Mouse (Mus musculus) testis, adult 2 months (tissue): ENCODE data around the gene Dpep3. TPM values are rescaled to one million over a fixed set of nuclear protein-coding genes. Genes with fewer than 3 reads are reported as not detected.

ENCODE experiments used
- H3K27ac ChIP-seq: fragments of 200-500 bp; 2 replicates; pipeline ENCODE4 v1.5.1; 2012; ENCODE audit warnings: low read depth, low read length; ENCODE audit not compliant: control insufficient read depth, insufficient read depth
- H3K27me3 ChIP-seq: fragments of 200-500 bp; 2 replicates; pipeline ENCODE4 v1.6.1; 2012; ENCODE audit warnings: mild to moderate bottlenecking, low read length, moderate library complexity; ENCODE audit not compliant: control insufficient read depth, insufficient read depth
- H3K36me3 ChIP-seq: fragments of 200-500 bp; 2 replicates; pipeline ENCODE4 v1.6.1; 2012; ENCODE audit warnings: mild to moderate bottlenecking, low read length; ENCODE audit not compliant: control insufficient read depth, insufficient read depth
- H3K4me1 ChIP-seq: fragments of 200-500 bp; 2 replicates; pipeline ENCODE4 v1.6.1; 2012; ENCODE audit warnings: low read length; ENCODE audit not compliant: control insufficient read depth, insufficient read depth
- H3K4me3 ChIP-seq: fragments of 200-500 bp; 2 replicates; pipeline ENCODE4 v1.5.1; 2012; ENCODE audit warnings: low read depth, mild to moderate bottlenecking, low read length, moderate library complexity, mixed read lengths; ENCODE audit not compliant: control insufficient read depth
- CTCF ChIP-seq: fragments of 200-500 bp; IDR thresholded peaks from 2 replicates; pipeline ENCODE4 v1.5.1; 2012; ENCODE audit warnings: low read depth, mild to moderate bottlenecking, inconsistent platforms, low read length, moderate library complexity; ENCODE audit not compliant: control insufficient read depth, insufficient read depth, insufficient replicate concordance
- POLR2A ChIP-seq: fragments of 200-500 bp; IDR thresholded peaks from 2 replicates; pipeline ENCODE4 v1.6.1; 2012; ENCODE audit warnings: low read depth, mild to moderate bottlenecking, inconsistent platforms, low read length, moderate library complexity; ENCODE audit not compliant: control insufficient read depth
- polyA plus RNA-seq: library from polyadenylated mRNA; depleted of rRNA; stranded (reverse); fragments of >200 nt; gene quantifications from 2 replicates; pipeline ENCODE4 v1.2.3, GENCODE M21; 2012

Dpep3 gene
- polyA plus RNA-seq, 1 experiment, result 647 TPM

DNA sequence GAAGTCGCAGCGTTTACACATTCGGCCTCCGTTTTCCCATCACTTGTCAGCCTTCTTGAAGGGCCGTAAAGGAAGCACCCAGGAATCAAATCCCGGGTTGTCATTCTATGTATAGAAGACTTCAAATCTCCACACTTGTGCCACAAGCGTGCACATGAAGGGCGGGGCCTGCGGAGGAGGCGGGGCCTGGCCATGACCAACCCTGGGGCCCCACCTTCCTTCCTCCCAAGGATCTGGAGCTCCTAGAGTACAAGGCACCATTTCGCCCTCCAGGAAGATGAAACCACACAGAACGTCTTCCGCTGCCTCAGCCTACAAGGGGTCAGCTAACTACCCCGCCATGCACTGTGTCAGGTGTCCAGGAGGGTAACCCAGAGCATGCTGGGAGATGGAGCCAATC lies 18.1 kb downstream of the Dpep3 start:
- Histone ChIP-seq H3K4me3 (no peak overlapping the region), H3K27ac (no peak overlapping the region), H3K27me3 (no peaks in the 10 kb centered on the region), H3K4me1 (peaks cover 15% of the 10 kb centered on the region), H3K36me3 (no peaks in the 10 kb centered on the region)
- TF ChIP-seq POLR2A (no peak), CTCF (no peak)

DNA sequence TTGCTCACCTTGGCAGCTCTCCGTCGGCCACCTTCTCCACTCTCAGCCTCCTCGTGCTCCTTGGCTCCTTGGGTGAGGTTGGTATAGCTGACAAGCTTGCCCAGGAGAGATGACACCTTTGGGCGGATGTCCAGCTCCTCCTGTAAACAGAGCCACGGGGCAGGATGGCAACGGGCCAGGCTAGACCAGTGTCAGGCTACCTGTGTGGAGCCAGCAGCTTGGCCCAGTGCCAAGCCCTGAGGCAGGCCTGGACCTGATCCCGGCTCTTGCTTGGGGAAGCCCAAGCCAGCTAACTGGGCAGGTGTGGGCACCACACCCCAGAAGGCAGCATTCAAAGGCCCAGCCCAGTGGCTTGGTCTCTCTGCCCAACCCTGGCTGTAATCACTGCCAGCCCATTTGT lies 19.9 kb downstream of the Dpep3 start:
- H3K4me3 ChIP-seq, result no peak overlapping the region
- no peaks in the 10 kb centered on the region for H3K36me3 ChIP-seq
- H3K27me3 ChIP-seq, result no peaks in the 10 kb centered on the region
- H3K4me1 ChIP-seq, result peaks cover 3% of the 10 kb centered on the region; the same call in 1 of the 2 replicates
- TF ChIP-seq POLR2A, result no peak
- no peak for TF ChIP-seq CTCF
- H3K27ac ChIP-seq, result no peak overlapping the region

DNA sequence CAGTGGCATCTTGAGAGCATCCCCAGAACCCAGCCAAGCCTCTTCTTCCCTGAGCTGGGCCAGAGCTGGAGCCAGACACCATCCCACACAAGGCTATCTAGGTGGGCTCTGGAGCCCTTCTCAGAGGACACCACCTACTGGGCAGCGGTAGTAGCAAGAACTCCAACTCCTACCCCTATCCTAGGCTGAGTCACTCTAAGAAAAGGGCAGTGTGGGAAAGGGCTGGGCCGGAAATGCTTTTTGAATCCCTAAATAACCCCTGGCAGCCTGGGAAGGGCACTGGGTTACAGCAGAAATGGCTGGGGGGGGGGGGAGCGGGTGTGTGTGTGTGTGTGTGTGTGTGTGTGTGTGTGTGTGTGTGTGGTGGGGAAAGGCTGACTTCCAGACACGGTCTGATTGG lies 21.4 kb downstream of the Dpep3 start:
- no peak overlapping the region for H3K4me3 ChIP-seq
- H3K27ac ChIP-seq, result no peak overlapping the region
- H3K4me1 ChIP-seq, result 0 out of 2 replicates have a peak, but pooled peaks cover 2% of the 10 kb centered on the region
- TF ChIP-seq CTCF (no peak), POLR2A (no peak)
- H3K36me3 ChIP-seq, result no peaks in the 10 kb centered on the region
- no peaks in the 10 kb centered on the region for H3K27me3 ChIP-seq

DNA sequence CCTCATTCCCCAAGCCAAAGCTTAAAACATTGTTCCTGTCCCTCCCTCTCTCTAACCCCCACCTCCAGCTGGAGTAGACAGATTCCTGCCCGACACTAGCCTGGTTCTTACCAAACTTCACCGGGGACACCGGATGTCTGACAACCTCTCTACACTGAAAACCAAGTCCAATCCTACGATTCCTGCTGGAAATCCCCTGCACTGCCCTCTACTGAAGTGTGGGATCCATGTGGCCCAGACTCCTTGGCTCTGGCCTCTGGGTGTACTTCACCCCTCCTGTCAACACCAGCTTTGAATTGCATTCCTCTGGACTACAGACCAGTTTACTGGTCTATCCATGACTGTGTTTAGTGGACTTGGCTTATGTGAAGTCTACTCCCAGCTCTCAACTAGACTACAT lies 22.7 kb downstream of the Dpep3 start:
- TF ChIP-seq POLR2A (no peak), CTCF (no peak)
- H3K27ac ChIP-seq, result no peak overlapping the region
- no peak overlapping the region for H3K4me3 ChIP-seq
- no peaks in the 10 kb centered on the region for H3K27me3 ChIP-seq
- H3K4me1 ChIP-seq, result 0 out of 2 replicates have a peak, but pooled peaks cover 1% of the 10 kb centered on the region
- H3K36me3 ChIP-seq, result no peaks in the 10 kb centered on the region

DNA sequence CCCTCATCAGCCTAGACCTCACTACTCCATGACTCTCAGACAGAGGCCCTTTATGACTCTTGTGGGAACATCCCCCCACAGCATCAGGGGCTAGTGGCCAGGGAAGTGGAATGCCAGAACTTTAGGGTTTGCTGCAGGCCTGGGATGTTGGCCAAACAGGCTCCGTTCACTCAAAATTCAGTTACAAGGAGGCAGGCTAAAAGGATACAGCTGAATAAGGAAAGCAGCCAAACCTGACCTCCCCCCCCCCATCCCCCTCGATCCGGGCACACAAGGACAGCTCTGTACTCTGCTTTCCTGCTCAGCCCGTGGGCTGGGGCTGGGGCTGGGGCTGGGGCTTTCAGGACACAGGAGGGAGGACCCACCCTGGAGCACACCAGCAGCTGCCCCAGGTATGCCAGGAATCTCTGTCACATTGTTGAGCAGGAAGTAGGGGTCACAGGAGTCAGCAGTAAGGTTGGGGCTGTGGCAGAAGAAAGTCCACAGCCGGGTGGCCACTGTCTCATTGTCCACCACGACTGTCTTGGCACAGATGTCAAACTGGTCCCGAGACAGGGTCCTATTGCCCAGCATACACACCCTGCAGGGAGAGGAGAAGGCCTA lies 28.1 kb downstream of the Dpep3 start:
- Histone ChIP-seq H3K27me3 (no peaks in the 10 kb centered on the region), H3K4me1 (no peaks in the 10 kb centered on the region), H3K27ac (no peak overlapping the region), H3K4me3 (no peak overlapping the region), H3K36me3 (no peaks in the 10 kb centered on the region)
- TF ChIP-seq POLR2A (no peak), CTCF (no peak)

DNA sequence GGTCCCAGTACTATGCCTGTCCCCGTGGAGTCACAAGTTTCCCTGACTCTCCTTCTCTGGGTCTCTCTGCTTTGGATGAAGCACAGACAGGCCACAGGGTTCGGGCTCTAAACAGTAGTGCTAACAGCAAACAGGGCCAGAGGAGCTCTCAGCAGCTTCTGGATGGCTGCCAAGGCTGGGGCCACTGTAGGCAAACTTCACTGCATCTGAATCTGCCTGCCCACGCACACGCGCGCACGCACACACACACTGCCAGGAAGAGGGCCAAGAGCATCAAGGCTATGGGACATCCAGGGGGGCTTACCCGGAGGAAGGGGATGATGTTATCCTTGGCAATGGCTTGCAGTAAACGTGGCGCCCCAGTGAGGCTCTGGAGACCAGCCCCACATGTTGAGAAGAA lies 29.9 kb downstream of the Dpep3 start:
- Histone ChIP-seq H3K4me1 (no peaks in the 10 kb centered on the region), H3K27me3 (no peaks in the 10 kb centered on the region), H3K4me3 (no peak overlapping the region), H3K27ac (no peak overlapping the region), H3K36me3 (no peaks in the 10 kb centered on the region)
- TF ChIP-seq POLR2A (no peak), CTCF (no peak)

DNA sequence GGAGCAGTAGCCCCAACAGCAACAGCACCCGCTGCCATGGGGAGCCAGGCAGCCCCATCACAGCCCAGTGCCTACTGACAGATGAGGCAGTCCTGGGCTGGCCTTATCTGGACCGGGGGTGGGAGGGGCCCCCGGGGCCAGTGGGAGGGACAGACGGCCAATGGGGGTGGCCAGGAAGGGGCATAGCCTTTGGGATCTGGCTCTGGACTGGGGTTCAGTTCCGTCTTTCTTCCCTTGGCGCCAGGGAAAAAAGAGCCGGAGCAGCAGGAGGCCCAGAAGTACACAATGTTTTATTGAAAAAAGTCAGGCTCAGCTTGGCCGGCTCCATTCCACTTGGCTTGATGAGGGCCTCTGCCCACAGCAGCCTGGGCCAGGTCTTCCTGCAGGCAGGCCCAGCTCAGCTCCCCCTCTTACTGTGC lies 35.9 kb downstream of the Dpep3 start, which contains the start of gene Lcat:
Lcat (minus strand) TSS at position 62 of the 419 bp plus-strand sequence.
- TF ChIP-seq CTCF (no peak), POLR2A (no peak)
- no peaks in the 10 kb centered on the region for H3K27me3 ChIP-seq
- H3K27ac ChIP-seq, result no peak within 1 kb of the TSS
- H3K4me1 ChIP-seq, result peaks cover 2% of the 10 kb centered on the region; the same call in 1 of the 2 replicates
- H3K4me3 ChIP-seq, result no peak within 1 kb of the TSS
- no peaks in the 10 kb centered on the region for H3K36me3 ChIP-seq
